Mouse (Mus musculus): ENCODE results near the gene Cask. TPM values are rescaled to one million over a fixed set of nuclear protein-coding genes. Genes with fewer than 3 reads are reported as not detected.
A peak's percentile ranks its signal among the peaks of the same experiment; 100 is the strongest.
"Not testable (repeated sequence)": the region's sequence is repeated elsewhere in the genome, so short reads cannot be mapped to it uniquely, and the experiment has no call there.

The Cask gene
- polyA plus RNA-seq (2017; shearing (Covaris generic)): under 1 TPM; 0.36 to 0.43 TPM

- ATAC-seq: no peak
Measured at GRCm38 (mm10) chrX:13851285-13851684, at the start of gene Cask. TSS of gene Cask (minus strand) at chrX:13851367.

GRCm38 (mm10) chrX:13889976-13890375, 38.8 kb upstream of the Cask start:
- ATAC-seq: no peak

GRCm38 (mm10) chrX:13884348-13884747, 33.2 kb upstream of the Cask start:
- no peak for ATAC-seq

DNA sequence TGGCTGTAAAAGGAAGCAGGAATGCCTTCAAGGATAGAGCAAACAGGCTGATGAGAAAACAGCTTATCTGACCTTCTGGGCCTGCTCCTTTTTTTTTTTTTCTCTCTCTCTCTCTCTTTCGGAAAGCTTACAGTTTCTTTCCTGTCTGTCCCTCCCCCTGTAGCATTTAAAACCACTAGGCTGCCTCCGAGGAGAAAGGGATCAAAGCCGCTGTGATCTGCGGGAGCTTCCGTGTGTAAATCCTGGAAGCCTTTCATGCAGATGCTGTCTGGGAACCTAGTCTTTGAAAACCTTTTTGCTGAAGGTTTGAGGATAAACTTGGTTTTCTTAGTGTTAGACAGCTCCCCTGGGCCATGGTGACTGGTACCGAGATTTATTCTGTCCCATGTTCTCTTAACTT, 30.8 kb upstream of the Cask start:
- no peak for ATAC-seq

GRCm38 (mm10) chrX:13860145-13860544, 9.0 kb upstream of the Cask start:
- no peak for ATAC-seq

DNA sequence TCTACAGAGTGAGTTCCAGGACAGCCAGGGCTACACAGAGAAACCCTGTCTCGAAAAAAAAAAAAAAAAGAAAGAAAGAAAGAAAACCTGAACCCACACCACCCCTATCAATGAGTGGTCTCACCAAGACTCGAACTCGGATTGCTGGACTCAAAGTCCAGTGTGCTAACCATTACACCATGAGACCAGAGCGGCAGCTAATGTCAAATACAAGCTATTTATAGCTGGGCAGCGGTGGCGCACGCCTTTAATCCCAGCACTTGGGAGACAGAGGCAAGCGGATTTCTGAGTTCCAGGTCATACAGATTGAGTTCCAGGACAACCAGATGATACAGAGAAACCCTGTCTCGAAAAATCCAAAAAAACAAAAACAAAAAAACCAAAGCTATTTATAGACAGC, 7.9 kb upstream of the Cask start:
- ATAC-seq: no peak

DNA sequence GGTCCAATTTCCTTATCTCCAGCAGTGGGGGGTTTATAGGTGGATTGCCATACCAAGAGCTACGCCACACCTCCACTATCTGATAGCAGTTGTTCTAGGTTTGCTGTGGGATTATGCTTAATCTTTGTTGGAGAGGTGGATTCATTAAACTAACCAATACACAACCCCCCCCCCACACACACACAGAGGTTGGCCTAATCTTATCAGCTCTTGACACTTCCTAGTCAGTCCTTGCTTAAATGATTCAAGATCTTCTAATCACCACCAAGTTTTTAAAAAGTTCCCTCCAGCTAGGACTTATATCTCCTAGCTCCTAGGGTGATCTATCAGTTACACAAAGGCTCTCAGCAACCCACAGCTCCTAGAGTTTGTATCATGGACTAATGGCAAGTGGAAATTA, 2.7 kb downstream of the Cask start:
- no peak for ATAC-seq

DNA sequence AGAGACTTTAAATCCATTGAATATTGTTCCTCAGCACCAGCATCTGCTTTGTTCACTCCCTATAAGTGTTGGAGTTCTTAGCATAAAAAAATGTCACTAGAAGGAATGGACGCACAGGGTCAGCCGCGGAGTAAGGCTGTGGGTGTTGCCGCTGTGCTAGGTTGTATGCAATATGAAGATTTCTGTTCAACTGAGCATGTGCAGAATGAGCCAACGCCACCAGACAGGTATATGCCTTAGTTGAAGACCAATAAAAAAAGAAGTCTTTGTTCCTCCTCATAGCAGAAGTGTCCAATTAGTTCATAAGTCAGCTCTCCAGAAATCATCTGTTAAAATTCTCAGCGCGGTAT, 3.7 kb downstream of the Cask start:
- no peak for ATAC-seq

GRCm38 (mm10) chrX:13846653-13847501, 4.3 kb downstream of the Cask start:
- ATAC-seq: peak; percentile 80

DNA sequence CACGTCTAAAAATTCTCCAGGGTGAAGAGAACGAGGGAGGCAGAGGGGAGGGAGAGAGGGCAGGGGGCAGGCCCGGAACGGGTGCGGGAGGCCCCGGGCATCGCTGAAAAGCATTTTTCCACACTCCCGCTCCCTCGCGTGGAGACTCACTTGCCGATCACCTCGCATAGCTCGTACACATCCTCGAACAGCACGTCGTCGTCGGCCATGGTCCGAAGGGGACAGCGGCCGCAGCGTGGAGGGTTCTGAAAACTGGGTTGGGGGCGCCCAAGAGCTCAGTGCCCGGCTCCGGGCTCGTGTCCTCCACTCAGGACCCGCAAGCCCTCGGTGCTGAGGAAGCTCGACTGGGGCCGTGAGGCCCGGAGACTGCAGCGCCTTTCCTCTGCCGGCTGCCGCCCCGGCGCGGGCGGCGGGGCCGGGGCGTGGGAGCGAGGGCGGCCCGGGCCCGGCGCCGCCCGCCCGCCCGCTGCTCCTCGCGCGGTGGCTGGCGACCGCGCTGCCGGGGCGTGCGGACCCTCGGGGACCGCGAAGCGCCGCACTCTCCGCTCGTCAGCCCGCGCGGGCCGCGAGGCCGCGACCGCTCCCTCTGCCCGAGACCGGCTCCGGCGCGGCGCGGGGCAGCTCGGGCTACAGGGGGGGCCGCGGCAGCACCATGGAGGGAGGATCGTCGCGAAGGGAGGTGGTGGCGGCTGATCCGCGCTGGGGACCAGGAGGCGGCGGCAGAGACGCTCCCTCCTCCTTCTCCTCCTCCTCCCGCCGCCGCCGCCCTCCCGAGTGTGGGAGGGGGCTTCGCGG, 5.1 kb downstream of the Cask start:
- ATAC-seq: peak; percentile 44

- ATAC-seq: no peak
Measured at GRCm38 (mm10) chrX:13845141-13845857, 5.9 kb downstream of the Cask start.

GRCm38 (mm10) chrX:13822792-13823191, 28.4 kb downstream of the Cask start:
- no peak for ATAC-seq

- ATAC-seq: no peak
Measured at GRCm38 (mm10) chrX:13798754-13799153, 52.4 kb downstream of the Cask start.

DNA sequence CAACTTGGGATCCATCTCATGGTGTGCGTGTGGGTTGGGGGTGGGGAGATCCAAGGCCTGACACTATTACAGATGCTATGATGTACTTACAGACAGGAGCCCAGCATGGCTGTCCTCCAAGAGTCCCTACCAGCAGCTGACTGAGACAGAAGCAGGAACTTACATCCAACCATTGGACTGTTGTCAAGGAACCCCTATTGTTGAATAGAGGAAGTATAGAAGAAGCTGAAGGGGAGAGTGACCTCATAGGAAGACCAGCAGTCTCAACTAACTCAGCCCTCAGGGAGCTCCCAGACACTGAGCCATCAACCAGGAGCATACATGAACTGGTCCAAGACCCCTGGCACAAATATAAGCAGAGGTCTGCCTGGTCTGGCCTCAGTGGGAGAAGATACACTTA, 85.5 kb downstream of the Cask start:
- no peak for ATAC-seq

GRCm38 (mm10) chrX:13765024-13765423, 86.1 kb downstream of the Cask start:
- ATAC-seq: no peak

GRCm38 (mm10) chrX:13757279-13758005, 93.7 kb downstream of the Cask start:
- ATAC-seq: no peak

DNA sequence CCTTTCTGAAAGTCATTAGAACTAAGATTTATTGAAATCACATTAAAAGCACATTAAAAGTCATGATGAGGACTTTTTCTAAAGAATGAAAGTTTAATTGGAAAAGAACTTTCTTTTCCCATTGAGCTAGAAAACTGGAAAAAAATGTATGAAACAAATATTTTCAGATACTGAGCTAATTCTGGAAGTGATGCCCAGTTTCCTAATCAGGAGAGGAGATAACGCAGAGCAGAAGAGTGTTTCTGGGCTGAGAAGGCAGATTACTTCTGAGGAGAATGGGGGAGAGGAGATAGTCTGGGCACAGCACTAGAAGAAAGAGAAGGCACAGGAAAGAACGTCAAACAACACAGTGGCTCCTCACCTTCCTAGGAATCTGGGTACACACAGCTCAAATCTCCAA, 110.1 kb downstream of the Cask start:
- no peak for ATAC-seq

DNA sequence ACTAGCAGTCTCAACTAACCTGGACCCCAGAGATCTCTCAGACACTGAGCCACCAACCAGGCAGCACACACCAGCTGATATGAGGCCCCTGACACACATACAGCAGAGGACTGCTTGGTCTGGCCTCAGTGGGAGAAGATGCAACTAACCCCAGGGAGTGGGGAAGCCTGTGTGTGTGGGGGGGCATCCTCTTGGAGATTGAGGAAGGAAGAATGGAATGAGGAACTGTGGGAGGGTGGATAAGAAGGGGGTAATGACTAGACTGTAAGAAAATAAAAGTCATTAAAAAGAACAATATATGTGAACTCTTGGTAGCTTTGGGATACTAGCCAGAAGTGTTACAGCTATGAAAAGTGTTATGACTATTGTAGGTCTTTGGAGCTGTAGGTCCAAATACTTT, 120.4 kb downstream of the Cask start:
- ATAC-seq: not testable (repeated sequence)

DNA sequence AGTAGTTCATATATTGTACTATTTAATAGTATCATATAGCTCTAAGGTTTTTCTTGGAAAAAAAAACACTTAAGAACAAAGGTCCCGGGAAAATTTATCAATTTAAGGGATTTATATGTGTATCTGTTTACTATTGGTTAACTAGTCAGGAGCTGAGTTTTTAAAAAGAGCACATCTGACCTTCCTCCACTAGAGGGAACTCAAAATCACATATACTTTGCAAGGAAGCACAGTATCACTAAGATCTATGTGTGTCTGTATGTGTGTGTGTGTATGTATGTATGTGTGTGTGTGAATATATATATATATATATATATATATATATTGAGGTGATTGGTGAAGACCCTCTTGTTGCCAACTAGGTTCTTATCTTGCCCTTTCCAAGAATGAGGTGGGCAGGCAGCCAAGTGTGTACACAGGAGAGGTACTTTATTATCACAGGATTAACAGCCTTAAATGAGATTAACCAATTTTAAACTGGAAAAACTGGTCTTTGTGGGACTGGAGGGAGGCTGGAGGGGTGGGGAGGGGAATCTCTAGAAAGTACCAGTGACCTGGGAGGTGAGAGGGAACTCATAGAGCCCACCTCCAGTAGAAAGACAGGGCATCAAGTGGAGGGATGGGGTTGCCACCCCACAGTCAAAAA, 121.2 kb downstream of the Cask start:
- no peak for ATAC-seq

GRCm38 (mm10) chrX:13725573-13726403, 125.4 kb downstream of the Cask start:
- ATAC-seq: no peak

GRCm38 (mm10) chrX:13720296-13720829, 130.8 kb downstream of the Cask start:
- ATAC-seq: no peak

Measured in activated CD4-positive, CD25-positive, alpha-beta regulatory T cell, adult 4 months (primary cell).